Mouse (Mus musculus): ENCODE data around the gene Mtmr3.
"Not testable (repeated sequence)": the region's sequence is repeated elsewhere in the genome, so short reads cannot be mapped to it uniquely, and the experiment has no call there.

Gene Mtmr3

GRCm38 (mm10) chr11:4544627-4544921, 50.1 kb downstream of the Mtmr3 start:
- in situ Hi-C loops (cut with MboI; ENCODE audit: low pct_unique_long_range_greater_than_20kb in 1 of 2, low sequenced_read_pairs in 2 of 2, unreplicated experiment in 1 of 2) = not testable (repeated sequence)

- in situ Hi-C loops (cut with MboI; ENCODE audit: low pct_unique_long_range_greater_than_20kb in 1 of 2, low sequenced_read_pairs in 2 of 2, unreplicated experiment in 1 of 2) = no loop called here
These were observed 50.7 kb downstream of the Mtmr3 start for GRCm38 (mm10) chr11:4543746-4544626.

- in situ Hi-C loops (cut with MboI; ENCODE audit: low pct_unique_long_range_greater_than_20kb in 1 of 2, low sequenced_read_pairs in 2 of 2, unreplicated experiment in 1 of 2) = no loop called here
These were observed 51.6 kb downstream of the Mtmr3 start for GRCm38 (mm10) chr11:4543040-4543551.

GRCm38 (mm10) chr11:4536645-4537044, 58.0 kb downstream of the Mtmr3 start:
- in situ Hi-C loops (cut with MboI; ENCODE audit: low pct_unique_long_range_greater_than_20kb in 1 of 2, low sequenced_read_pairs in 2 of 2, unreplicated experiment in 1 of 2) = no loop called here

GRCm38 (mm10) chr11:4527132-4527531, 67.5 kb downstream of the Mtmr3 start:
- in situ Hi-C loops (cut with MboI; ENCODE audit: low pct_unique_long_range_greater_than_20kb in 1 of 2, low sequenced_read_pairs in 2 of 2, unreplicated experiment in 1 of 2) = no loop called here

GRCm38 (mm10) chr11:4522142-4522664, 72.5 kb downstream of the Mtmr3 start:
- in situ Hi-C loops (cut with MboI; ENCODE audit: low pct_unique_long_range_greater_than_20kb in 1 of 2, low sequenced_read_pairs in 2 of 2, unreplicated experiment in 1 of 2) = no loop called here

- in situ Hi-C loops (cut with MboI; ENCODE audit: low pct_unique_long_range_greater_than_20kb in 1 of 2, low sequenced_read_pairs in 2 of 2, unreplicated experiment in 1 of 2) = no loop called here
These were observed 75.7 kb downstream of the Mtmr3 start for GRCm38 (mm10) chr11:4518981-4519380.

- in situ Hi-C loops (cut with MboI; ENCODE audit: low pct_unique_long_range_greater_than_20kb in 1 of 2, low sequenced_read_pairs in 2 of 2, unreplicated experiment in 1 of 2) = no loop called here
These were observed 87.2 kb downstream of the Mtmr3 start for GRCm38 (mm10) chr11:4507421-4507820.

- in situ Hi-C loops (cut with MboI; ENCODE audit: low pct_unique_long_range_greater_than_20kb in 1 of 2, low sequenced_read_pairs in 2 of 2, unreplicated experiment in 1 of 2) = no loop called here
These were observed 88.2 kb downstream of the Mtmr3 start for GRCm38 (mm10) chr11:4506486-4506885.

- in situ Hi-C loops (cut with MboI; ENCODE audit: low pct_unique_long_range_greater_than_20kb in 1 of 2, low sequenced_read_pairs in 2 of 2, unreplicated experiment in 1 of 2) = no loop called here
These were observed 92.5 kb downstream of the Mtmr3 start for GRCm38 (mm10) chr11:4502206-4502605.

- in situ Hi-C loops (cut with MboI; ENCODE audit: low pct_unique_long_range_greater_than_20kb in 1 of 2, low sequenced_read_pairs in 2 of 2, unreplicated experiment in 1 of 2) = no loop called here
These were observed 93.8 kb downstream of the Mtmr3 start for GRCm38 (mm10) chr11:4500826-4501225.

- in situ Hi-C loops (cut with MboI; ENCODE audit: low pct_unique_long_range_greater_than_20kb in 1 of 2, low sequenced_read_pairs in 2 of 2, unreplicated experiment in 1 of 2) = no loop called here
These were observed 94.4 kb downstream of the Mtmr3 start for GRCm38 (mm10) chr11:4500261-4500660.

- in situ Hi-C loops (cut with MboI; ENCODE audit: low pct_unique_long_range_greater_than_20kb in 1 of 2, low sequenced_read_pairs in 2 of 2, unreplicated experiment in 1 of 2) = no loop called here
These were observed 95.2 kb downstream of the Mtmr3 start for GRCm38 (mm10) chr11:4499456-4499855.

- in situ Hi-C loops (cut with MboI; ENCODE audit: low pct_unique_long_range_greater_than_20kb in 1 of 2, low sequenced_read_pairs in 2 of 2, unreplicated experiment in 1 of 2) = no loop called here
These were observed 95.9 kb downstream of the Mtmr3 start for GRCm38 (mm10) chr11:4498774-4499173.

GRCm38 (mm10) chr11:4497501-4498118, 97.1 kb downstream of the Mtmr3 start:
- in situ Hi-C loops (cut with MboI; ENCODE audit: low pct_unique_long_range_greater_than_20kb in 1 of 2, low sequenced_read_pairs in 2 of 2, unreplicated experiment in 1 of 2) = no loop called here

- in situ Hi-C loops (cut with MboI; ENCODE audit: low pct_unique_long_range_greater_than_20kb in 1 of 2, low sequenced_read_pairs in 2 of 2, unreplicated experiment in 1 of 2) = no loop called here
These were observed 99.6 kb downstream of the Mtmr3 start for GRCm38 (mm10) chr11:4495021-4495540.

GRCm38 (mm10) chr11:4489207-4489606, 105.5 kb downstream of the Mtmr3 start:
- in situ Hi-C loops (cut with MboI; ENCODE audit: low pct_unique_long_range_greater_than_20kb in 1 of 2, low sequenced_read_pairs in 2 of 2, unreplicated experiment in 1 of 2) = no loop called here

GRCm38 (mm10) chr11:4488798-4489197, 105.9 kb downstream of the Mtmr3 start:
- in situ Hi-C loops (cut with MboI; ENCODE audit: low pct_unique_long_range_greater_than_20kb in 1 of 2, low sequenced_read_pairs in 2 of 2, unreplicated experiment in 1 of 2) = no loop called here

GRCm38 (mm10) chr11:4488367-4488766, 106.3 kb downstream of the Mtmr3 start:
- in situ Hi-C loops (cut with MboI; ENCODE audit: low pct_unique_long_range_greater_than_20kb in 1 of 2, low sequenced_read_pairs in 2 of 2, unreplicated experiment in 1 of 2) = no loop called here

Measured in mouse embryonic stem cell (cell line).